Mouse (Mus musculus) liver, postnatal 0 days (tissue): ENCODE results near the gene Kcnj1.

ENCODE experiments used
- CTCF ChIP-seq: sonication (generic); IDR thresholded peaks from 2 replicates; pipeline ENCODE4 v1.5.1; 2016; ENCODE audit warnings: antibody characterized with exemption, low read depth
- EP300 ChIP-seq: IDR thresholded peaks from 2 replicates; pipeline ENCODE4 v1.6.1; 2016; ENCODE audit warnings: antibody characterized with exemption, low read depth, mild to moderate bottlenecking

DNA sequence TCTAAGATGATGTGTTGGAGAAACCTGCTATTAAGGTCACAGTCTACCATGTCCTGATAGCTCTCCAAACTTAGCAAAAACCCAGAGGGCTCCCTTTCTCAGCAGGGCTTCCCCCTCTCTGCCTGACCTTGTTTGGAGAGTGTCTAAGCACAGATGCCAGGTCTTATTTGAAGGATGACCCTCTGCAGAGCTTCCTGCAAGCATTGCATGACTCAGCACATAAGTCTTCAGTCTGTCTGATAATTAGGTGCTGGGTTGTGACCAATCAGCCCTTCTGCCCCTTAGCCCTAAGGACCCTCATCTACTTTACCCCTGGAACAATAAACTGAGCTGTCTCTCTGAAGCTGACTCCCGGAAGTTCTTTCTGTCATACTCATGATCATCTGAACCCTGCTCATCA lies 11.5 kb upstream of the Kcnj1 start:
- TF ChIP-seq EP300, result no peak
- no peak for TF ChIP-seq CTCF
